Mouse (Mus musculus) liver, embryonic 14.5 days (tissue): ENCODE measurements around the gene Lpin1.

ENCODE experiments used
- CTCF ChIP-seq: IDR thresholded peaks from 2 replicates; pipeline ENCODE4 v1.5.1; 2016; ENCODE audit warnings: antibody characterized with exemption, low read depth, control low read depth
- EP300 ChIP-seq: IDR thresholded peaks from 2 replicates; pipeline ENCODE4 v1.6.1; 2016; ENCODE audit warnings: antibody characterized with exemption, low read depth

DNA sequence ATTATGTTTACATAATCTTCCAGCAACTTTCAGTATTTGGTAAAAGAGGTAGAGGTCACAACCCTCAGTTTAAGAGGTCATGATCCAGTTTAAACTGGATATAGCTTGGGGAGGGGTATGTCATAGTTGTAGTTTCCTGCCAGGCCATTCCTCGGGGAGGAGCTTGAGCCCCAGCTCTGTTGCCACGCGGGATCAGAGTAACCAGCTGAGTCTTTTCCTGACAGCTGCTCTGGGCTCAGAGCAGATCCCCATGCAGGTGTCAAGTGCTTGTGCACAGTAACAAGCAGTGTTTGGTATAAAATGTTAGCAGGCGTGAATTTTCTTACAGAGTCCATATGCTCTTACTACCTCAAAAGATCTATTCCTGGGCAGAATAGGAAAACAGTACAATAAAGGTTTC lies 112.8 kb downstream of the Lpin1 start:
- no peak for TF ChIP-seq CTCF
- TF ChIP-seq EP300 = no peak
